Mouse (Mus musculus) spleen, postnatal 36 days (tissue): Measurements from ENCODE around the gene Otud3.

Experiments used
- DNase-seq, 2 experiments: peaks; one replicate each; pipeline ENCODE4 v3.0.0; 2022; ENCODE audit warnings: low spot score in 2 of 2, mixed read lengths in 1 of 2

Otud3 gene

GRCm38 (mm10) chr4:138852961-138853360 lies 60.8 kb downstream of the Otud3 start:
- no peak for DNase-seq

- DNase-seq, result peak; percentile 24 to 36
These were observed 62.3 kb downstream of the Otud3 start for GRCm38 (mm10) chr4:138851463-138851862.
